Mouse (Mus musculus): Measurements from ENCODE around the gene Mylk3. TPM values are rescaled to one million over a fixed set of nuclear protein-coding genes. Genes with fewer than 3 reads are reported as not detected.

The Mylk3 gene
- polyA plus RNA-seq, 1 experiment = not detected

DNA sequence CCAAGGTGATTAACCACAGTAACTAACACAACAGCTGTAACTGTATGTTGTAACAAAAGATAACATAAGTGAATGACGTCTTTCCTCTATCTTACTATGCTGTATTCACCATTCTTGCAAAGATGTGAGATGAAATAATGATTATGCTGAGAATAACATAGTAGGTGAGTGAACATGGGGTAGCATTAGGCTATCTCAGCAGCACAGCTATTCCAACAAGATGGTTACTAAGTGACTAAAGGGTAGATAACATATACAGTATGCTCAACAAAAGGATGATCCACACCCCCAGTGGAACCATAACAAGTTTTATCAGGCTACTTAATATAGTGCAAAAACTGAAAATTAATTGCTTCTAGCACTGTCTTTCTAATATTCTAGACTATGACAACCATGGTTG lies 99.3 kb downstream of the Mylk3 start:
- TF ChIP-seq EP300 (IDR thresholded peaks at IDR 0.05; ENCODE audit: insufficient read depth, low read depth, low read length) (no peak), POLR2A (IDR thresholded peaks at IDR 0.05; ENCODE audit: insufficient read depth, low read length) (no peak), CTCF (IDR thresholded peaks at IDR 0.05; ENCODE audit: low read depth, low read length) (no peak)
- no peak overlapping the region for H3K9ac ChIP-seq (ENCODE audit: low read depth, poor library complexity, severe bottlenecking)
- no peaks in the 10 kb centered on the region for H3K4me1 ChIP-seq (ENCODE audit: control insufficient read depth, insufficient read depth, low read length)
- H3K9me3 ChIP-seq (replicated peaks; ENCODE audit: control insufficient read depth, insufficient read depth, low read length, poor library complexity, severe bottlenecking) = no peaks in the 10 kb centered on the region
- no peaks in the 10 kb centered on the region for H3K27me3 ChIP-seq (ENCODE audit: control insufficient read depth, insufficient read depth, low read length, poor library complexity, severe bottlenecking)
- peaks cover 70% of the 10 kb centered on the region for H3K36me3 ChIP-seq (ENCODE audit: control insufficient read depth, insufficient read depth, low read length, poor library complexity, severe bottlenecking)
- H3K27ac ChIP-seq (ENCODE audit: insufficient read depth, low read length) = no peak overlapping the region
- H3K4me3 ChIP-seq (ENCODE audit: low read depth, low read length) = no peak overlapping the region

Other genes starting within 250 kb of the Mylk3 start
- gene Cks1brt, start 234.4 kb downstream of the Mylk3 start, polyA plus RNA-seq (2011; ENCODE audit: insufficient read depth, insufficient read length, low read depth, missing spikeins) = 1.3 and 1.5 TPM in 2 replicates
- not detected in 2 replicates for gene Olfr371, start 160.4 kb downstream of the Mylk3 start, polyA plus RNA-seq (2011; ENCODE audit: insufficient read depth, insufficient read length, low read depth, missing spikeins)
- gene Orc6, start 86.7 kb downstream of the Mylk3 start, polyA plus RNA-seq (2011; ENCODE audit: insufficient read depth, insufficient read length, low read depth, missing spikeins) = 123 and 125 TPM in 2 replicates
- 132 and 146 TPM in 2 replicates for gene Vps35, start 86.5 kb downstream of the Mylk3 start, polyA plus RNA-seq (2011; ENCODE audit: insufficient read depth, insufficient read length, low read depth, missing spikeins)
- 56.8 and 57.7 TPM in 2 replicates for gene 4921524J17Rik, start 46.5 kb upstream of the Mylk3 start, polyA plus RNA-seq (2011; ENCODE audit: insufficient read depth, insufficient read length, low read depth, missing spikeins)
- 29.1 and 31.1 TPM in 2 replicates for gene Gpt2, start 106.2 kb upstream of the Mylk3 start, polyA plus RNA-seq (2011; ENCODE audit: insufficient read depth, insufficient read length, low read depth, missing spikeins)
- 221 and 234 TPM in 2 replicates for gene Dnaja2, start 169.0 kb upstream of the Mylk3 start, polyA plus RNA-seq (2011; ENCODE audit: insufficient read depth, insufficient read length, low read depth, missing spikeins)

All from ES-Bruce4 (cell line).